Mouse (Mus musculus) testis, adult 2 months (tissue): ENCODE data around the gene Clcn6.

Experiments
- CTCF ChIP-seq: fragments of 200-500 bp; IDR thresholded peaks from 2 replicates; pipeline ENCODE4 v1.5.1; 2012; ENCODE audit warnings: low read depth, mild to moderate bottlenecking, inconsistent platforms, low read length, moderate library complexity; ENCODE audit not compliant: control insufficient read depth, insufficient read depth, insufficient replicate concordance
- POLR2A ChIP-seq: fragments of 200-500 bp; IDR thresholded peaks from 2 replicates; pipeline ENCODE4 v1.6.1; 2012; ENCODE audit warnings: low read depth, mild to moderate bottlenecking, inconsistent platforms, low read length, moderate library complexity; ENCODE audit not compliant: control insufficient read depth

- TF ChIP-seq CTCF (no peak), POLR2A (no peak)
Measured at GRCm38 (mm10) chr4:148067346-148067745, 28.7 kb upstream of the Clcn6 start.
